Mouse (Mus musculus) midbrain, embryonic 16.5 days (tissue): ENCODE results near the gene Ormdl1. TPM values are rescaled to one million over a fixed set of nuclear protein-coding genes. Genes with fewer than 3 reads are reported as not detected.
"Not testable (repeated sequence)": the region's sequence is repeated elsewhere in the genome, so short reads cannot be mapped to it uniquely, and the experiment has no call there.

Source experiments
- ATAC-seq: fragments of 200-750 bp; cut with Nextera tagmentation; 2 replicates; pipeline ENCODE4 v1.8.0; 2017; ENCODE audit warnings: moderate TSS enrichment
- H3K27ac ChIP-seq: fragments of 300-500 bp; sonication (generic); 2 replicates; pipeline ENCODE4 v1.5.1; 2014; ENCODE audit warnings: mild to moderate bottlenecking, low read length, mixed read lengths
- H3K27me3 ChIP-seq: fragments of 300-500 bp; sonication (generic); 2 replicates; pipeline ENCODE4 v1.6.1; 2014; ENCODE audit warnings: low read depth, low read length, mixed read lengths; ENCODE audit not compliant: control insufficient read depth, insufficient read depth
- H3K36me3 ChIP-seq: fragments of 300-500 bp; sonication (generic); 2 replicates; pipeline ENCODE4 v1.6.1; 2014; ENCODE audit warnings: mild to moderate bottlenecking, low read length, moderate library complexity, mixed read lengths; ENCODE audit not compliant: control insufficient read depth, insufficient read depth
- H3K4me1 ChIP-seq: fragments of 300-500 bp; sonication (generic); 2 replicates; pipeline ENCODE4 v1.6.1; 2014; ENCODE audit warnings: mild to moderate bottlenecking, low read length, mixed read lengths; ENCODE audit not compliant: control insufficient read depth, insufficient read depth
- H3K4me2 ChIP-seq: fragments of 300-500 bp; sonication (generic); 2 replicates; pipeline ENCODE4 v1.6.1; 2014; ENCODE audit warnings: mild to moderate bottlenecking, low read length, mixed read lengths
- H3K4me3 ChIP-seq: fragments of 300-500 bp; sonication (generic); 2 replicates; pipeline ENCODE4 v1.5.1; 2014; ENCODE audit warnings: low read depth, mild to moderate bottlenecking, low read length, moderate library complexity, mixed read lengths
- H3K9ac ChIP-seq: fragments of 300-500 bp; sonication (generic); 2 replicates; pipeline ENCODE4 v1.6.1; 2014; ENCODE audit warnings: low read depth, low read length, mixed read lengths
- H3K9me3 ChIP-seq: fragments of 300-500 bp; sonication (generic); replicated peaks from 2 replicates; pipeline ENCODE4 v1.6.1; 2014; ENCODE audit warnings: mild to moderate bottlenecking, low read length, mixed read lengths; ENCODE audit not compliant: control insufficient read depth, poor library complexity, severe bottlenecking
- WGBS: fragments of 180-500 bp; shearing (Covaris S2); extraction: QIAGEN DNeasy Blood & Tissue Kit; methylation state at CpG from one replicate; pipeline ENCODE4 v1.1.7; 2014; 5-methylcytosine and 5-hydroxymethylcytosine counted together
- polyA plus RNA-seq: library from polyadenylated mRNA; unstranded; fragments of >200 nt; fragmentation: Nextera tagmentation; extraction: Ambion mirVana; gene quantifications from 2 replicates; pipeline ENCODE4 v1.2.1, GENCODE M21; 2015

Gene Ormdl1
- polyA plus RNA-seq, 1 experiment from 2014 or later: 63.7 TPM

DNA sequence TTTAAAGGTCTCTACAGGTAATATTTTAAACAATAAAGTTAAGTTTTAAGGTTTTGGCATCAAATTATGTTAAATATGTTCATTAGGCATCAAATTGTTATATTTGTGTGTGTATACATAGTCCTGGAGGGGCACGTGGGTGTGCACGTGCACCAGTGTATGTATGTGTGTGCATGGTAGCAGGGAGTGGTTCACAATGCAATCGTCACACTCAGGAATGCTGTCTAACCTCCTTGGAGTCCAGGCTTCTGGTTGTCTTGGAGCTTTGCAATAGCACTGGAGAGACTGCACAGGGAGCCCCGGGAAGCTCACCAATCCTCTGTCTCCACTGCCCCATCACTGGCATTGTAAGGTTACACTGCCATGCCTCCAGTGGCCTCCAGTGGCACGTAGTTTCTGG lies 26.4 kb downstream of the Ormdl1 start:
- Histone ChIP-seq H3K4me2 (no peak overlapping the region), H3K36me3 (peaks cover 6% of the 10 kb centered on the region; the same call in 1 of the 2 replicates), H3K9me3 (no peaks in the 10 kb centered on the region), H3K9ac (no peak overlapping the region), H3K4me1 (no peaks in the 10 kb centered on the region), H3K27me3 (no peaks in the 10 kb centered on the region), H3K27ac (no peak overlapping the region), H3K4me3 (no peak overlapping the region)
- no peak for ATAC-seq
- 90% methylated on average over 5 of the region's 5 CpGs for WGBS

DNA sequence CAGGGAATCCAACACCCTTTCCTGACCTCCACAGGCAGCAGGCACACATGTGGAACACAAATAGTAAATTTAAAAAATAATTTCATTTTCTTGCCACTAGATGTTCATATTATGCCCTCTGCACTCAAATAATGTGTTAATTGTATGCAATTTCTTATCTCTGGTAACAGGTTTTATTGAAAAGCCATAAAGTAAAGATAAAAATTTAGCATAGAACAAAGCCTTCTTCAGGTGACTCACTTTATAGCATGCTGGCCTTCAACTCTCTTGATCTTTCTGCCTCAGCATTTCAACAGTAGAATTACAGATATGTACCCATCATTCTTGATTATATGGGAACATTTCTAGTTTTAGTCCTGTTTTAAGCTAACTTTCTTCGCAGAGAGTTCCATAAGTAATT lies 27.4 kb downstream of the Ormdl1 start:
- Histone ChIP-seq H3K36me3 (peaks cover 6% of the 10 kb centered on the region; the same call in 1 of the 2 replicates), H3K9me3 (no peaks in the 10 kb centered on the region), H3K4me3 (no peak overlapping the region), H3K27ac (no peak overlapping the region), H3K9ac (no peak overlapping the region), H3K4me2 (no peak overlapping the region), H3K4me1 (no peaks in the 10 kb centered on the region), H3K27me3 (no peaks in the 10 kb centered on the region)
- no peak for ATAC-seq
- 95% methylated on average over 1 of the region's 1 CpGs for WGBS

DNA sequence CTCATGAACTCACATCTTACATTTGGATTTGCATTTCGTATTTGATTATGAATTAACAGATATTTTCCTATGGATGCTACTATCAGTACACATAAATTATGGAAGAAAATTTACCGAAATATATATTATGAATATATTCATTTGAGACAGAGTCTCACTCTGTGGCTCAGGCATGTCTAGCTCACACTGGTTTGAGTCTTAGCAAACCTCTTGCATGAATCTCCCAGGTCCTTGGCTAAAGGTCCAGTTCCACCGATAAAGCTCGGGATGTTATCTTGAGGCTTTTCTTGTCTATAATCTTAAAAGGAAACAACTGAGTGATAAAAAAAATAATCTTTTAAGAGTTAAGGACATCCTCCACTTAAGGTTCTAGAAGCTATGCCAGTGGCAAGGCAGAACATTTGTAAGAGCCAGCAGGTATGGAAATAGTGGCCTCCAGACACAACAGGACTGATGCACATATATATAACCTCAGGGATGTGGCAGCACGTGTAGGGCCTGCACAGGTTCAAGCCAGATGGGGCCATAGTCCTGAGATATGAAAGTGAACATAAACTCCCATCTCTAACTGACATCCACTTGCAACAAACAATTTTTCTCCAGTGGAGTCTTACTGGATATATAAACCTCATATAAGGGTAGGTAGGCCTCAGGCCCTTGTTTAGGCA lies 28.1 kb downstream of the Ormdl1 start:
- no peak overlapping the region for H3K4me2 ChIP-seq
- no peak overlapping the region for H3K27ac ChIP-seq
- H3K4me3 ChIP-seq: no peak overlapping the region
- H3K4me1 ChIP-seq: no peaks in the 10 kb centered on the region
- WGBS: 95% methylated on average over 5 of the region's 5 CpGs
- H3K36me3 ChIP-seq: peaks cover 5% of the 10 kb centered on the region; the same call in 1 of the 2 replicates
- ATAC-seq: no peak
- no peaks in the 10 kb centered on the region for H3K27me3 ChIP-seq
- H3K9me3 ChIP-seq: no peaks in the 10 kb centered on the region
- no peak overlapping the region for H3K9ac ChIP-seq

DNA sequence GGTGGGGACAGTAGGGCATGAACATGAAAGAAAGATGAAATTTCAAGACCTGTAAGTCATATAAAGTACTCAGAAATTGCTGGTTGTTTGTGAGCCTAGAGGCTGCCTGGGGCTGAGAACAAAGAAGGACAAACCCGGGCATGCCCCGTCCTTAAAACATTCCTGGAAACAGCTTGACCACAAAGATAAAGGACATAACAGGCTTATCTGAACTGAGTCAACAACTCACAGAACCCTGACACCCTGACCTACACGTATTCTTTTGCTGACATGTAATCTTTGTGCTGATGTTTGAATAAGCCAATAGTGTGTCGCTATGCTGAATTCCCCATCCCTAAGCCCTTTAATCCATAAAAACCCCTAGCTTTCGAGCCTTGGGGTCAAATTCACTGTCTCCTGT lies 36.6 kb downstream of the Ormdl1 start:
- not testable (repeated sequence) for H3K4me2 ChIP-seq, H3K27me3 ChIP-seq, H3K9me3 ChIP-seq, H3K9ac ChIP-seq, ATAC-seq, H3K4me1 ChIP-seq, H3K36me3 ChIP-seq, H3K4me3 ChIP-seq, H3K27ac ChIP-seq
- 67% methylated on average over 5 of the region's 5 CpGs for WGBS

DNA sequence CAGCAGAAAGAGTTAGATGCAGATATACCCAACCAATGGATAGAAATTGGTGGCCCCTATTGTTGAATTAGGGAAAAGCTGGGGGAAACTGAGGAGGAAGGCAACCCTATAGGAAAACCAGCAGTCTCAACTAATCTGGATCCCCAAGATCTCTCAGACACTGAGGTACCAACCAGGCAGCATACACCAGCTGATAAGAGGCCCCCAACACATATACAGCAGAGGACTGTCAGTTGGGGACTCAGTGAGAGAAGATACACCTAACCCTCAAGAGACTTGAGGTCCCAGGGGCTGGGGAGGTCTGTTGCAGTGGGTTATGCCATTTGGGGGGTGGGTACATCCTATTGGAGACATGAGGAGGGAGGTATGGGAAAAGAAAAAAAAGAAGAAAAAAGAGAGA lies 38.6 kb downstream of the Ormdl1 start:
- Histone ChIP-seq H3K4me1 (no peaks in the 10 kb centered on the region), H3K27me3 (no peaks in the 10 kb centered on the region), H3K27ac (no peak overlapping the region), H3K9ac (no peak overlapping the region), H3K9me3 (peaks cover 3% of the 10 kb centered on the region; the same call in 1 of the 2 replicates), H3K4me2 (no peak overlapping the region), H3K4me3 (no peak overlapping the region), H3K36me3 (peaks cover 3% of the 10 kb centered on the region; the same call in 1 of the 2 replicates)
- ATAC-seq: no peak

DNA sequence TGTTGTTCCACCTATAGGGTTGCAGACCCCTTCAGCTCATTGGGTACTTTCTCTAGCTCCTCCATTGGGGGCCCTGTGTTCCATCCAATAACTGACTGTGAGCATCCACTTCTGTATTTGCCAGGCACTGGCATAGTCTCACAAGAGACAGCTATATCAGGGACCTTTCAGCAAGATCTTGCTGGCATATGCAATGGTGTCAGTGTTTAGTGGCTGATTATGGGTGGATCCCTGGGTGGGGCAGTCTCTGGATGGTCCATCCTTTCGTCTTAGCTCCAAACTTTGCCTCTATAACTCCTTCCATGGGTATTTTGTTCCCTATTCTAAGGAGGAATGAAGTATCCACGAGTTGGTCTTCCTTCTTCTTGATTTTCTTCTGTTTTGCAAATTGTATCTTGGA lies 40.5 kb downstream of the Ormdl1 start:
- not testable (repeated sequence) for H3K4me3 ChIP-seq, H3K27ac ChIP-seq, ATAC-seq, H3K4me2 ChIP-seq, H3K27me3 ChIP-seq, H3K4me1 ChIP-seq, H3K9ac ChIP-seq
- Histone ChIP-seq H3K9me3 (peaks cover 14% of the 10 kb centered on the region; the same call in 1 of the 2 replicates), H3K36me3 (peaks cover 18% of the 10 kb centered on the region)
- 51% methylated on average over 2 of the region's 2 CpGs for WGBS

DNA sequence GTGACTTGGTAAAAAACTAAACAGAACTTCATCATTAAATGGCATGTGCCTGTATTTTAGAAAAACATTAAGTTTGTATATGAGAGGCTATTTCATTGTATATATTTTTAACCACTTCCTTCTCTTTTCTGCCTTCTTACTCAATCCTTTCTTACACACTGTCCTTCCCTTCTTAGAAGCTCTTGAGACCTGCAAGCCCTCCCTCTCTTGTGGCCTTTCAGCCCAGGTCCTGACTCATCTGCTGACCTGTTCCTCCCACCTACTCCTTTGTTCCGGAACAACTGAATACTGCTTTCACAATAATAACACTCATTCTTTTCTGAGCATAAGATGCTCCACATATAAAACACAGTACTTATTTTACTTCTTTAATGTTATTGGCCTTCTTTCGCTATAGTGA lies 44.2 kb downstream of the Ormdl1 start:
- Histone ChIP-seq H3K9me3 (peaks cover 21% of the 10 kb centered on the region; the same call in 1 of the 2 replicates), H3K4me2 (no peak overlapping the region), H3K9ac (no peak overlapping the region), H3K4me1 (no peaks in the 10 kb centered on the region), H3K36me3 (peaks cover 43% of the 10 kb centered on the region), H3K4me3 (no peak overlapping the region), H3K27ac (no peak overlapping the region), H3K27me3 (no peaks in the 10 kb centered on the region)
- 98% methylated on average over 2 of the region's 2 CpGs for WGBS
- no peak for ATAC-seq

DNA sequence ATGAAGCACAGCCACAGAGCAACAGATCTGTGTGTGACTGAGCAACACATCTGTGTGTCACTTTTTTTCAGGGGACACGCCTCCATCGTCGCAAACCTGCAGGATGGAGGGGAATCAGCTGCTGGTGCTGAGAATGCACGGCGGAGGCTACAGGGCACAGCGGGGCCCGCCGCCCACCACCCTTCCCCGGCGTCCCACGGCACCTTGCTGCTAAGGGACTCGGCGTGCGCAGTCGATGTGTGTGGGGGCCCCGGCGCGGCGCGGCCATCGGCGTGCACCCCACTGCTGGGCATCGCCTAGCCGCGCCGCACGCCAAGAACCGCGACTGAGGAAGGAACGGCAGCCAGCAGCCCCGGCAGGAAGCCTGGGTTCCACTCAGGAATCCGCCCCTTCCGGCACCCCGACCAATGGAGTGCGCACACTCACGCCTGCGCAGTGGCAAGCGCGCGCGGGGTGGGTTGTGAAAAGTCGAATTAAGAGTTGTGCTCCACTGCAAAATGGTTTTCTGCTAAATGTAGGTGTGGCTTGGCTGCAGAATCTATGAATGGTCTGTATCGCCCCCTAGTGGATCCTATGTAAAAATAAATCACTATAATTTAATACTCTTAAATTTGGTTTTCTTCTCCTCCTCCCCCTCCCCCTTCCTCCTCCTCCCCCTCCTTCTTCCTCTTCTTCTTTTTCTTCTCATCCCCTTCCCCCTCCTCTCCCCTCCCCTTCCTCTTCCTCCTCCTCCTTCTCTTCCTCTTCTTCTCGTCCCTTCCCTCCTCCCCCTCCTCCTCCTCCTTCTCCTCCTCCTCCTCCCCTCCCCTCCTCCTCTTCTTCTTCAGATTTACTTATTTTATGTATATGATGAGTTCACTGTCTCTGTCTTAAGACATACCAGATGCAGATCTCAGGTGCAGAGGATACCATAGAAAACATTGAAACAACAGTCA lies 55.7 kb downstream of the Ormdl1 start, which contains the start of the genes Asdurf, Gm28551 and Asnsd1:
TSS of gene Asdurf (minus strand) at position 293 of the 935 bp plus-strand sequence.
TSS of gene Gm28551 (minus strand) at position 341 of the 935 bp plus-strand sequence.
TSS of gene Asnsd1 (minus strand) at position 426 of the 935 bp plus-strand sequence.
- peaks cover 7% of the 10 kb centered on the region for H3K4me1 ChIP-seq
- ATAC-seq: peak; percentile 100
- under 1% methylated on average over 44 of the region's 44 CpGs for WGBS

DNA sequence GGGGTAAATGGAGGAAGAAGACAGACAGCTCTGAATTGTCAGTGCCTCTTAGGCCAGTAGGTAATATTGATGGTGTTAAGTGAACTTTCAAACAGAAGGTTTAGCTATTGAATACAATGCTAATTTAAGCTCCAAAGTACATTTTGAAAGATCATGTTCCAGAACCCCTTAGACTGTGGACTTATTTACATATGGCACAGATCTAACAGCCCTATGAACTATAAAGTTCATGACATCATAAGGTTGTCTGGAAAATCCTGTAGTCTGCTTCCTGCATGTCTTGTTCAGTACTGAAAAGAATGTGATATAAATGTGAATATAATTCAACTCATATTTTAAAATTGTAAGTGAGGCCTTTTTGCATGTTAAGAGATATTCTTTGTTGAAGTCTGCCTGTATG lies 62.1 kb downstream of the Ormdl1 start:
- H3K27me3 ChIP-seq: no peaks in the 10 kb centered on the region
- H3K4me1 ChIP-seq: no peaks in the 10 kb centered on the region
- no peaks in the 10 kb centered on the region for H3K9me3 ChIP-seq
- no peaks in the 10 kb centered on the region for H3K36me3 ChIP-seq
- H3K4me2 ChIP-seq: no peak overlapping the region
- no peak for ATAC-seq
- H3K27ac ChIP-seq: no peak overlapping the region
- H3K9ac ChIP-seq: no peak overlapping the region
- no peak overlapping the region for H3K4me3 ChIP-seq

More for the DNA sequence above, 55.7 kb downstream of the Ormdl1 start, which contains the start of the genes Asdurf, Gm28551 and Asnsd1:
- H3K27me3 ChIP-seq: no peaks in the 10 kb centered on the region
- peak within 1 kb of the TSS; percentile 98 for H3K9ac ChIP-seq
- peak within 1 kb of the TSS; percentile 90 for H3K27ac ChIP-seq
- H3K4me3 ChIP-seq: peak within 1 kb of the TSS; percentile 88
- peaks cover 12% of the 10 kb centered on the region for H3K36me3 ChIP-seq
- H3K4me2 ChIP-seq: peak within 1 kb of the TSS; percentile 59
- no peaks in the 10 kb centered on the region for H3K9me3 ChIP-seq
